Mouse (Mus musculus) CD4-positive, CD25-positive, alpha-beta regulatory T cell, adult 2 months (primary cell): Measurements from ENCODE around the gene Fars2.
"Not testable (repeated sequence)": the region's sequence is repeated elsewhere in the genome, so short reads cannot be mapped to it uniquely, and the experiment has no call there.

Experiments used
- DNase-seq: peaks from one replicate; pipeline ENCODE4 v3.0.0-alpha.2; 2012; ENCODE audit warnings: low read depth, low spot score

Gene Fars2

GRCm38 (mm10) chr13:36366304-36366703 lies 249.1 kb downstream of the Fars2 start:
- DNase-seq: peak; percentile 34

GRCm38 (mm10) chr13:36367712-36368491 lies 250.7 kb downstream of the Fars2 start:
- DNase-seq: peak; percentile 30

- no peak for DNase-seq
These were observed 251.6 kb downstream of the Fars2 start for GRCm38 (mm10) chr13:36368799-36369198.

GRCm38 (mm10) chr13:36369400-36369799 lies 252.2 kb downstream of the Fars2 start:
- DNase-seq: peak; percentile 12

- DNase-seq: no peak
These were observed 266.0 kb downstream of the Fars2 start for GRCm38 (mm10) chr13:36383236-36383635.

- DNase-seq: no peak
These were observed 268.9 kb downstream of the Fars2 start for GRCm38 (mm10) chr13:36386074-36386473.

GRCm38 (mm10) chr13:36391936-36392335 lies 274.7 kb downstream of the Fars2 start:
- DNase-seq: no peak

- DNase-seq: no peak
These were observed 275.5 kb downstream of the Fars2 start for GRCm38 (mm10) chr13:36392666-36393065.

GRCm38 (mm10) chr13:36401011-36401410 lies 283.8 kb downstream of the Fars2 start:
- DNase-seq: no peak

GRCm38 (mm10) chr13:36413276-36413675 lies 296.1 kb downstream of the Fars2 start:
- DNase-seq: no peak

- DNase-seq: no peak
These were observed 298.0 kb downstream of the Fars2 start for GRCm38 (mm10) chr13:36415176-36415575.

- DNase-seq: no peak
These were observed 299.3 kb downstream of the Fars2 start for GRCm38 (mm10) chr13:36416546-36416945.

- peak; percentile 10 for DNase-seq
These were observed 302.1 kb downstream of the Fars2 start for GRCm38 (mm10) chr13:36419357-36419756.

GRCm38 (mm10) chr13:36422446-36422845 lies 305.2 kb downstream of the Fars2 start:
- no peak for DNase-seq

GRCm38 (mm10) chr13:36425824-36426705 lies 308.9 kb downstream of the Fars2 start:
- DNase-seq: not testable (repeated sequence)

GRCm38 (mm10) chr13:36429500-36430189 lies 312.4 kb downstream of the Fars2 start:
- no peak for DNase-seq

- no peak for DNase-seq
These were observed 313.4 kb downstream of the Fars2 start for GRCm38 (mm10) chr13:36430420-36431114.

GRCm38 (mm10) chr13:36431974-36432518 lies 314.8 kb downstream of the Fars2 start:
- DNase-seq: no peak

GRCm38 (mm10) chr13:36444748-36445423 lies 327.7 kb downstream of the Fars2 start:
- DNase-seq: no peak

GRCm38 (mm10) chr13:36447947-36448346 lies 330.7 kb downstream of the Fars2 start:
- DNase-seq: peak; percentile 13
